Comparison of ENCODE assay signal across 9 mouse cellular contexts in the genomic region with DNA sequence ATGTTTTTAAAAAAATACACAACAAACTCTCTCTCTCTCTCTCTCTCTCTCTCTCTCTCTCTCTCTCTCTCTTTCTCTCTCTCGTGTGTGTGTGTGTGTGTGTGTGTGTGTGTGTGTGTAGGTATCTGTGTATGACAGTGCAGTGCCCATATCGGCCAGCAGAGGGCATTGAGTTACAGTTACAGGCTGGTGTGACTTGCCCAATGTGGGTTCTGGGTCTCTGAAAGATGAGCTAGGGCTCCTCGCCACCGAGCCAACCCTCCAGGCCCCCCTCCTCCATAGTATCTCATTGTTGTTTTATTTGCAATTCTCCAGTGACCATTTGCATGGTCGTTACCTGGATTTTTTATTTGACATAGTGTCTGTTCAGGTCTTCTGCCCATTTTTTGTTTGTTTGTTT. TPM values are rescaled to one million over a fixed set of nuclear protein-coding genes. Genes with fewer than 3 reads are reported as not detected.
DNase-seq lines count a peak whose midpoint lies in the region; ATAC-seq and TF ChIP-seq lines count a peak whose summit lies in the region.
"Had no signal": no experiment of that assay in that cellular context is flagged by ENCODE, and none has a peak within 500 bp of the region (broad histone marks: within the 10 kb centered on the region; RNA-seq: fewer than 3 reads in every experiment).

No protein-coding gene starts in this region.

- peak; percentile 49 for TF ChIP-seq CTCF in Patski (IDR thresholded peaks at IDR 0.05)
- TF ChIP-seq CTCF in small intestine, adult 2 months (IDR thresholded peaks at IDR 0.05; ENCODE audit: extremely low read depth, insufficient read length, insufficient replicate concordance, low read depth, low read length) = peak; percentile 32; the same call in 1 of the 2 replicates

- CTCF ChIA-PET in Patski (lab: Charles Lee) = no interaction called here

- H3K9ac ChIP-seq in midbrain, embryonic 13.5 days (replicated peaks) = no peak overlapping the region
- H3K9ac ChIP-seq in neural tube, embryonic 15.5 days (replicated peaks) = no peak overlapping the region

- H3K4me2 ChIP-seq in midbrain, embryonic 13.5 days (replicated peaks) = no peak overlapping the region
- no peak overlapping the region for H3K4me2 ChIP-seq in neural tube, embryonic 15.5 days

- H3K27ac ChIP-seq in small intestine, adult 2 months (ENCODE audit: insufficient read depth, low read depth, low read length) = no peak overlapping the region
- H3K27ac ChIP-seq in midbrain, embryonic 13.5 days = no peak overlapping the region
- no peak overlapping the region for H3K27ac ChIP-seq in neural tube, embryonic 15.5 days (replicated peaks)

- WGBS in small intestine, adult 2 months = 82% methylated on average over 5 of the region's 5 CpGs
- WGBS in midbrain, embryonic 13.5 days = 83% methylated on average over 5 of the region's 5 CpGs
- 81% methylated on average over 5 of the region's 5 CpGs for WGBS in neural tube, embryonic 15.5 days

- no peaks in the 10 kb centered on the region for H3K9me3 ChIP-seq in midbrain, embryonic 13.5 days
- H3K9me3 ChIP-seq in neural tube, embryonic 15.5 days (replicated peaks) = no peaks in the 10 kb centered on the region

- no peaks in the 10 kb centered on the region for H3K36me3 ChIP-seq in small intestine, adult 2 months (ENCODE audit: control insufficient read depth, insufficient read depth, low read length)
- H3K36me3 ChIP-seq in midbrain, embryonic 13.5 days = no peaks in the 10 kb centered on the region
- H3K36me3 ChIP-seq in neural tube, embryonic 15.5 days = no peaks in the 10 kb centered on the region

- H3K4me3 ChIP-seq in small intestine, adult 2 months (ENCODE audit: low read depth, low read length) = no peak overlapping the region
- no peak overlapping the region for H3K4me3 ChIP-seq in midbrain, embryonic 13.5 days (replicated peaks)
- H3K4me3 ChIP-seq in neural tube, embryonic 15.5 days (replicated peaks) = no peak overlapping the region

- peak; percentile 2 for DNase-seq in adrenal gland, postnatal 36 days
- DNase-seq in adrenal gland, postnatal 4 days (ENCODE audit: low spot score in 2 of 2) = no peak
- peak; percentile 30 for DNase-seq in left cerebral cortex, postnatal 4 days
- no peak for DNase-seq in left cerebral cortex, postnatal 25 days (ENCODE audit: low spot score in 2 of 2)
- DNase-seq in Patski (ENCODE audit: low read depth, low spot score) = no peak
- DNase-seq: gastrocnemius, postnatal 25 days had no signal

- intact Hi-C loops in left cerebral cortex, postnatal 4 days (cut with DNase I) = no loop called here
- intact Hi-C loops in left cerebral cortex, postnatal 25 days (cut with DNase I) = loop anchor here (5.0 kb wide), 1 partner anchor 88 kb away; no protein-coding TSS in a partner anchor

- H3K4me1 ChIP-seq in small intestine, adult 2 months (ENCODE audit: control insufficient read depth, insufficient read depth, insufficient read length, low read length) = no peaks in the 10 kb centered on the region
- no peaks in the 10 kb centered on the region for H3K4me1 ChIP-seq in midbrain, embryonic 13.5 days (replicated peaks)
- H3K4me1 ChIP-seq in neural tube, embryonic 15.5 days = no peaks in the 10 kb centered on the region

- no peak for TF ChIP-seq POLR2A in small intestine, adult 2 months (IDR thresholded peaks at IDR 0.05; ENCODE audit: low read depth, low read length)

- in situ Hi-C loops in Patski (cut with MboI; ENCODE audit: low pct_unique_long_range_greater_than_20kb) = loop anchor here (25.0 kb wide), 1 partner anchor 133 kb away; no protein-coding TSS in a partner anchor

- POLR2A ChIA-PET in Patski (lab: Charles Lee) = no interaction called here

- H3K27me3 ChIP-seq in Patski = no peaks in the 10 kb centered on the region
- H3K27me3 ChIP-seq in small intestine, adult 2 months (ENCODE audit: control insufficient read depth, insufficient read depth, low read length) = no peaks in the 10 kb centered on the region
- no peaks in the 10 kb centered on the region for H3K27me3 ChIP-seq in midbrain, embryonic 13.5 days
- H3K27me3 ChIP-seq in neural tube, embryonic 15.5 days (replicated peaks) = no peaks in the 10 kb centered on the region

- ATAC-seq in Patski = no peak
- ATAC-seq in midbrain, embryonic 13.5 days = no peak
- ATAC-seq in neural tube, embryonic 15.5 days (ENCODE audit: low FRiP score) = no peak

RNA-seq across cellular contexts. Expression of a gene that starts 59.5 kb away (rescaled TPM):
- total RNA-seq in adrenal gland, postnatal 36 days (2021) = 10 to 100 TPM; 11.0 to 14.2 TPM
- 10 to 100 TPM; 23.6 to 36.7 TPM for total RNA-seq in adrenal gland, postnatal 4 days (2021)
- total RNA-seq in left cerebral cortex, postnatal 4 days (2021) = 10 to 100 TPM; 25.0 to 34.8 TPM
- total RNA-seq in left cerebral cortex, postnatal 25 days (2021) = 1 to 10 TPM; 8.6 to 9.6 TPM
- polyA plus RNA-seq in Patski (2021) = 92.8 TPM
- polyA plus RNA-seq in small intestine, adult 2 months (2012; rRNA removed) = 8.1 and 8.2 TPM in 2 replicates
- polyA plus RNA-seq in midbrain, embryonic 13.5 days (2015; fragmentation: Nextera tagmentation; extraction: Ambion mirVana) = 39.1 and 39.4 TPM in 2 replicates
- polyA plus RNA-seq in neural tube, embryonic 15.5 days (2015; fragmentation: Nextera tagmentation; extraction: Ambion mirVana) = 22.4 and 35.5 TPM in 2 replicates

Comparison
In these comparisons a context has a peak if more than half of its experiments do, and no peak if none do; other contexts are left out.
1. DNase-seq: peak in adrenal gland, postnatal 36 days (2 of 2) and left cerebral cortex, postnatal 4 days (single experiment); none in adrenal gland, postnatal 4 days (0 of 2), left cerebral cortex, postnatal 25 days (0 of 2) and Patski (single experiment).